Mouse (Mus musculus): ENCODE measurements around the gene Safb2. TPM values are rescaled to one million over a fixed set of nuclear protein-coding genes. Genes with fewer than 3 reads are reported as not detected.

Safb2 gene
- polyA plus RNA-seq, 1 experiment from 2014 or later = 56.0 TPM

GRCm38 (mm10) chr17:56514916-56515315 lies 69.5 kb downstream of the Safb2 start:
- Histone ChIP-seq H3K27me3 (replicated peaks; ENCODE audit: control insufficient read depth, insufficient read depth, low read length) (peaks cover 48% of the 10 kb centered on the region), H3K27ac (ENCODE audit: low read length) (no peak overlapping the region), H3K36me3 (ENCODE audit: control insufficient read depth, insufficient read depth, low read length) (no peaks in the 10 kb centered on the region), H3K9me3 (ENCODE audit: control insufficient read depth, low read length) (no peaks in the 10 kb centered on the region), H3K9ac (ENCODE audit: low read depth, low read length) (no peak overlapping the region), H3K4me1 (ENCODE audit: control insufficient read depth, insufficient read depth, low read length) (peaks cover 5% of the 10 kb centered on the region; the same call in 1 of the 2 replicates), H3K4me3 (ENCODE audit: low read length) (no peak overlapping the region), H3K4me2 (ENCODE audit: low read depth, low read length) (no peak overlapping the region)
- no peak for ATAC-seq
- WGBS = 50% methylated on average over 12 of the region's 12 CpGs

DNA sequence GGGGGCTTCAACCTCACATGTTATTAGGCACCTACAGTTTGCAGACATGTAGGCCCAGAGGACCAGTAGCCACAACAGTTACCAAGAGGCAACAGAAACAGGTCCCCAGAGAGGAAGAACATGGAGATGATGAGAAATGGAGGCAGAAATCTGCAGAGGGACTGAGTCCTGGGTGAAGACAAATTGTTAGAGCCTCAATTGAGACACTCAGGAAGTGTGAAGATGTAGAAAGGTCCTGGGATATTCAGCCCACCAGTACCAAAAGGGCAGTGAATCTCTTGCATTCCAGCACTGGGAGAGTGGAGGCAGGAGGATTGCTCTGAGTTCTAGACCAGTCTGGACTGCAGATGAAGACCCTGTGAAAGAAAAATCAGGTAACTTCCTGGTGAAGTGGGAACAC lies 70.1 kb downstream of the Safb2 start:
- no peaks in the 10 kb centered on the region for H3K36me3 ChIP-seq (ENCODE audit: control insufficient read depth, insufficient read depth, low read length)
- peaks cover 51% of the 10 kb centered on the region for H3K27me3 ChIP-seq (replicated peaks; ENCODE audit: control insufficient read depth, insufficient read depth, low read length)
- peaks cover 5% of the 10 kb centered on the region; the same call in 1 of the 2 replicates for H3K4me1 ChIP-seq (ENCODE audit: control insufficient read depth, insufficient read depth, low read length)
- H3K9ac ChIP-seq (ENCODE audit: low read depth, low read length) = no peak overlapping the region
- H3K4me3 ChIP-seq (ENCODE audit: low read length) = no peak overlapping the region
- H3K9me3 ChIP-seq (ENCODE audit: control insufficient read depth, low read length) = no peaks in the 10 kb centered on the region
- no peak for ATAC-seq
- H3K4me2 ChIP-seq (ENCODE audit: low read depth, low read length) = no peak overlapping the region
- no peak overlapping the region for H3K27ac ChIP-seq (ENCODE audit: low read length)

DNA sequence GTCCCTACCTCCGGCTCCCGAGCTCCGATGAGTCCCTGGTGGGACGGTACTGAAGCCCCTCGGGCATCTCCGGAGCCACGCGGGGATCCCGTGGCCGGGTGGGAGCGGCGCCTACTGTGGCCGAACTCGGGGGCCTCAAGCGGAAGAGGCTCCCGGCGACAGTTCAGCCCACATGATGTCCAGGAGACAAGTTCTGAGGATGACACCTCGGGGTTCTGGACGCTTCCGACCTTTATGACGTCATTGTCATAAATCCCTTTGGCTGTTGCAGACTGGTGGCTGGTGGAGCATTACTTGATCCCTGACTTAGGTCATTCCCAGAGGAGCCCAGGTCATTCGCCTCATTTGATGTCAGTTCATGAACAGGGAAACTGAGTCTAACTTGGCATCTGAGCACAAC lies 72.1 kb downstream of the Safb2 start, which contains the start of gene Znrf4:
Znrf4 (minus strand) TSS at position 122 of the 400 bp plus-strand sequence.
- H3K4me3 ChIP-seq (ENCODE audit: low read length) = peak within 1 kb of the TSS; percentile 36
- 59% methylated on average over 22 of the region's 22 CpGs for WGBS
- no peaks in the 10 kb centered on the region for H3K9me3 ChIP-seq (ENCODE audit: control insufficient read depth, low read length)
- no peak for ATAC-seq
- H3K4me2 ChIP-seq (ENCODE audit: low read depth, low read length) = peak within 1 kb of the TSS; percentile 50
- H3K36me3 ChIP-seq (ENCODE audit: control insufficient read depth, insufficient read depth, low read length) = no peaks in the 10 kb centered on the region
- peaks cover 5% of the 10 kb centered on the region; the same call in 1 of the 2 replicates for H3K4me1 ChIP-seq (ENCODE audit: control insufficient read depth, insufficient read depth, low read length)
- peaks cover 51% of the 10 kb centered on the region for H3K27me3 ChIP-seq (replicated peaks; ENCODE audit: control insufficient read depth, insufficient read depth, low read length)
- H3K9ac ChIP-seq (ENCODE audit: low read depth, low read length) = peak within 1 kb of the TSS; percentile 37; the same call in 1 of the 2 replicates
- H3K27ac ChIP-seq (ENCODE audit: low read length) = no peak within 1 kb of the TSS

DNA sequence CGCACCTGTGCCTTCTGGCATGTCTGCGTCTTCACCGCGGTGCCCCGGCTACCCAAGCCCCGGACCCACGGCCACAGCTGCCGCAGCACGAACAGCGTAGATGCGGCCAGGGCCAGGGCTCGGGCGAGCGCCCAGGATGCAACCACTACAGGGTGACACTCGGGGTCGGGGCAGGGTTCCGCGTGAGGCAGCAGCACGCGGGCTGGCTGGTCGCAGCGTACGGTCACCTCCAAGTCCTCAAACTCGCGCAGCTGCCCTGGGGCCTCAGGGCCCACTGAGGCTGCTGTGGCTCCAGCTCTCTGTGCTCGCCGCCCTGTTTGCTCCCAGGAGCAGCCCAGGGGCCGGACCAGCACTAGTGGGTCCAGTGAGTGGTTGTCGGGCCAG lies 72.7 kb downstream of the Safb2 start:
- Histone ChIP-seq H3K4me1 (ENCODE audit: control insufficient read depth, insufficient read depth, low read length) (peaks cover 8% of the 10 kb centered on the region), H3K4me2 (ENCODE audit: low read depth, low read length) (peak overlapping the region; percentile 50; the same call in 1 of the 2 replicates), H3K27ac (ENCODE audit: low read length) (no peak overlapping the region), H3K27me3 (replicated peaks; ENCODE audit: control insufficient read depth, insufficient read depth, low read length) (peaks cover 51% of the 10 kb centered on the region), H3K9ac (ENCODE audit: low read depth, low read length) (peak overlapping the region; percentile 37; the same call in 1 of the 2 replicates), H3K36me3 (ENCODE audit: control insufficient read depth, insufficient read depth, low read length) (no peaks in the 10 kb centered on the region), H3K9me3 (ENCODE audit: control insufficient read depth, low read length) (no peaks in the 10 kb centered on the region), H3K4me3 (ENCODE audit: low read length) (peak overlapping the region; percentile 36)
- WGBS = 19% methylated on average over 29 of the region's 29 CpGs
- no peak for ATAC-seq

DNA sequence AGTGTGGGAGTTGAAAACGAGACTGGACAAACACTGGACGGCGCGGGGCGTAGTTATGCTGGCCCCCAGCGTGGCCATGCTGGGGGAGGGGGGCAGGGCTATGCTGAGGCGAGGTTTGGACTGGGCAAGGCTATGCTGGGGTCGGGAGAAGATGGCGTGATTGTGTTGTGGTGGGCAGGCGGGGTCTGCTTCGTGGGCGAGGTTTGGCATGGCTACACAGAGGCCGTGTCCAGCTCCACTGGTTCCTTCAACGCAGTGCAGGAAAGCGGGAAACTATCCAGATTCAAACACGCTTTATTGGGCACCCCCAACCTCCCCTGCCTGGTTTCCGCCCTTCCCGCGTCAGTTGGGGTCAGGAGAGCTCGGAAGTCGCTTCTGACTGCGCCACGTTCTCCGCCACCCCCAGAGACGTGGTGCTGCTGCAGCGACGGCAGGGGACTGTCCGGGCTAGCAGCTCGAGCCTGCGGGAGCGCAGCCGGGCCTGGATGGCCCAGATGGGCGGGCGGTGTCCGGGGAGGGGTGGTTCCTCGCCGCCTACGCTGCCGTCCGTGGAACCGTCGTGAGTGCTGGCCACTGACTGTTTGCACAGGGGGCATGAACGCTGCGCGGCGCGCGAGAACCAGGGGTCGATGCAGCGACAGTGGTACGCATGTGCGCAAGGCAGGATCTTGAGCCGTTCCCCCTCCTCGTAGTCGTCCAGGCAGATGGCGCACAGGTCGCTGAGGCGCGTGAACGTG lies 73.2 kb downstream of the Safb2 start:
- ATAC-seq = no peak
- 5% methylated on average over 60 of the region's 60 CpGs for WGBS
- Histone ChIP-seq H3K9me3 (ENCODE audit: control insufficient read depth, low read length) (no peaks in the 10 kb centered on the region), H3K4me3 (ENCODE audit: low read length) (peak overlapping the region; percentile 36), H3K9ac (ENCODE audit: low read depth, low read length) (peak overlapping the region; percentile 37; the same call in 1 of the 2 replicates), H3K4me2 (ENCODE audit: low read depth, low read length) (peak overlapping the region; percentile 50), H3K36me3 (ENCODE audit: control insufficient read depth, insufficient read depth, low read length) (no peaks in the 10 kb centered on the region), H3K4me1 (ENCODE audit: control insufficient read depth, insufficient read depth, low read length) (peaks cover 10% of the 10 kb centered on the region), H3K27me3 (replicated peaks; ENCODE audit: control insufficient read depth, insufficient read depth, low read length) (peaks cover 51% of the 10 kb centered on the region), H3K27ac (ENCODE audit: low read length) (no peak overlapping the region)

Other genes starting within 250 kb of the Safb2 start
- 34.4 and 37.3 TPM in 2 replicates for gene Ptprs, start 108.1 kb downstream of the Safb2 start, polyA plus RNA-seq (2015; fragmentation: Nextera tagmentation; extraction: Ambion mirVana)
- not detected in 2 replicates for gene Znrf4, start 72.2 kb downstream of the Safb2 start, polyA plus RNA-seq (2015; fragmentation: Nextera tagmentation; extraction: Ambion mirVana)
- gene Gm20219, start 30.2 kb downstream of the Safb2 start, polyA plus RNA-seq (2015; fragmentation: Nextera tagmentation; extraction: Ambion mirVana) = 0.98 and 1.4 TPM in 2 replicates
- gene Safb, start 240 bp upstream of the Safb2 start, polyA plus RNA-seq (2015; fragmentation: Nextera tagmentation; extraction: Ambion mirVana) = 68.6 and 76.2 TPM in 2 replicates
- gene 2410015M20Rik, start 25.2 kb upstream of the Safb2 start, polyA plus RNA-seq (2015; fragmentation: Nextera tagmentation; extraction: Ambion mirVana) = 316 and 336 TPM in 2 replicates
- gene Rpl36, start 28.8 kb upstream of the Safb2 start, polyA plus RNA-seq (2015; fragmentation: Nextera tagmentation; extraction: Ambion mirVana) = 1,705 and 1,833 TPM in 2 replicates
- gene Lonp1, start 42.3 kb upstream of the Safb2 start, polyA plus RNA-seq (2015; fragmentation: Nextera tagmentation; extraction: Ambion mirVana) = 56.5 and 57.6 TPM in 2 replicates
- gene Catsperd, start 43.6 kb upstream of the Safb2 start, polyA plus RNA-seq (2015; fragmentation: Nextera tagmentation; extraction: Ambion mirVana) = 0.55 and 0.81 TPM in 2 replicates
- gene Ranbp3, start 88.7 kb upstream of the Safb2 start, polyA plus RNA-seq (2015; fragmentation: Nextera tagmentation; extraction: Ambion mirVana) = 66.5 and 72.8 TPM in 2 replicates
- 527 and 530 TPM in 2 replicates for gene Ndufa11, start 133.2 kb upstream of the Safb2 start, polyA plus RNA-seq (2015; fragmentation: Nextera tagmentation; extraction: Ambion mirVana)
- gene Vmac, start 133.4 kb upstream of the Safb2 start, polyA plus RNA-seq (2015; fragmentation: Nextera tagmentation; extraction: Ambion mirVana) = 15.7 and 16.6 TPM in 2 replicates
- gene Nrtn, start 172.9 kb upstream of the Safb2 start, polyA plus RNA-seq (2015; fragmentation: Nextera tagmentation; extraction: Ambion mirVana) = 7.0 and 7.9 TPM in 2 replicates
- gene Dus3l, start 180.2 kb upstream of the Safb2 start, polyA plus RNA-seq (2015; fragmentation: Nextera tagmentation; extraction: Ambion mirVana) = 37.6 and 40.0 TPM in 2 replicates
- gene Prr22, start 185.7 kb upstream of the Safb2 start, polyA plus RNA-seq (2015; fragmentation: Nextera tagmentation; extraction: Ambion mirVana) = 0.84 and 1.6 TPM in 2 replicates
- 2.5 and 3.4 TPM in 2 replicates for gene Rfx2, start 246.4 kb upstream of the Safb2 start, polyA plus RNA-seq (2015; fragmentation: Nextera tagmentation; extraction: Ambion mirVana)

Data from intestine, embryonic 16.5 days (tissue).